Mouse (Mus musculus) heart, embryonic 16.5 days (tissue): ENCODE data around the gene Matn3. TPM values are rescaled to one million over a fixed set of nuclear protein-coding genes. Genes with fewer than 3 reads are reported as not detected.

Source experiments
- ATAC-seq: fragments of 200-750 bp; cut with Nextera tagmentation; replicated peaks from 2 replicates; pipeline ENCODE4 v1.8.0; 2017; ENCODE audit warnings: moderate number of reproducible peaks; ENCODE audit not compliant: insufficient read depth, low FRiP score; ENCODE audit errors: extremely low read depth
- H3K27ac ChIP-seq: fragments of 300-500 bp; sonication (generic); 2 replicates; pipeline ENCODE4 v1.5.1; 2014; ENCODE audit warnings: mild to moderate bottlenecking, low read length, control low read depth, moderate library complexity
- H3K27me3 ChIP-seq: fragments of 300-500 bp; sonication (generic); 2 replicates; pipeline ENCODE4 v1.6.1; 2014; ENCODE audit warnings: low read length, mixed read lengths; ENCODE audit not compliant: control insufficient read depth, insufficient read depth
- H3K36me3 ChIP-seq: fragments of 300-500 bp; sonication (generic); 2 replicates; pipeline ENCODE4 v1.6.1; 2014; ENCODE audit not compliant: control insufficient read depth, insufficient read depth
- H3K4me1 ChIP-seq: fragments of 300-500 bp; sonication (generic); 2 replicates; pipeline ENCODE4 v1.6.1; 2014; ENCODE audit warnings: low read length, mixed read lengths; ENCODE audit not compliant: control insufficient read depth, insufficient read depth
- H3K4me2 ChIP-seq: fragments of 300-500 bp; sonication (generic); 2 replicates; pipeline ENCODE4 v1.6.1; 2014; ENCODE audit warnings: low read depth, mild to moderate bottlenecking, control low read depth, low read length
- H3K4me3 ChIP-seq: fragments of 300-500 bp; sonication (generic); 2 replicates; pipeline ENCODE4 v1.5.1; 2014; ENCODE audit warnings: mild to moderate bottlenecking, control low read depth, low read length
- H3K9ac ChIP-seq: fragments of 300-500 bp; sonication (generic); 2 replicates; pipeline ENCODE4 v1.6.1; 2014; ENCODE audit warnings: low read length, control low read depth
- H3K9me3 ChIP-seq: fragments of 300-500 bp; sonication (generic); replicated peaks from 2 replicates; pipeline ENCODE4 v1.6.1; 2016; ENCODE audit warnings: low read length; ENCODE audit not compliant: control insufficient read depth
- WGBS: fragments of 180-500 bp; shearing (Covaris S2); extraction: QIAGEN DNeasy Blood & Tissue Kit; methylation state at CpG from one replicate; pipeline ENCODE4 v1.1.7; 2014; 5-methylcytosine and 5-hydroxymethylcytosine counted together
- polyA plus RNA-seq: library from polyadenylated mRNA; unstranded; fragments of >200 nt; fragmentation: Nextera tagmentation; extraction: Ambion mirVana; gene quantifications from 2 replicates; pipeline ENCODE4 v1.2.1, GENCODE M21; 2015

Matn3 gene
- polyA plus RNA-seq, 1 experiment from 2014 or later: 0.63 TPM

DNA sequence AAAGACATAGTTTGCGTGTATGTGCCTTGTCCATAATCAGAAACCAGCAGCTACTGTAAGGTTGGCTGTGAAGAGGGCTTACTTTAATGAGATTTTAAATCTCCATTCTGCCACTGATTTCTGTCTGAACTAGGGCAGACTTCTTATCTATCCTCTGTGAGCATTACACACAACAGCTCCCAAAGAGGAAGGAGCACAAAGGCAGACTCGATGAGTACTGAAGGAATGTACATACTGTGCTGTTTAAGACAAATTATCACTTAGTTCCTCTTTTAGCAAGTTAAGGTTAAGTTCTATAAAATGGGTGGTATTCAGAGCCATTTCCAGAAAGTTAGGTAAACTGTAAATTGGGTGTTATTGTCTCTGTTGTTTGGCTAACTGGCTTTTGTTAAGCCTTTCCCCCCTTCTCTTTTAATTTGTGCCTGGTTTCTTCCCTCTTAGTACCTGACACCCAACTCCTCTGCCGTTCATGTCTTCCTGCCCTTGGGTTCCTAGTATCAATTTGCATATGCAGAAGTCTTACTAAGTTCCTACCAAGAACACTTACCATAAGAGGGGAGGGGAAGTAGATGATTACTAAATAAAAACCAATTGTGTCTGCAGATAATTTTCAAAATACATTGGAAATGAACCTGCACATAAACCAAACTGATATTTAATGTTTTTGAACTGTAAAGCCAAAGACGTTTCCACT lies 5.9 kb upstream of the Matn3 start:
- H3K4me2 ChIP-seq: no peak overlapping the region
- no peak overlapping the region for H3K9ac ChIP-seq
- no peaks in the 10 kb centered on the region; the same call in 1 of the 2 replicates for H3K27me3 ChIP-seq
- no peaks in the 10 kb centered on the region for H3K9me3 ChIP-seq
- no peak overlapping the region for H3K27ac ChIP-seq
- no peaks in the 10 kb centered on the region for H3K4me1 ChIP-seq
- 41% methylated on average over 4 of the region's 4 CpGs for WGBS
- ATAC-seq: no peak
- peaks cover 20% of the 10 kb centered on the region for H3K36me3 ChIP-seq
- no peak overlapping the region for H3K4me3 ChIP-seq

GRCm38 (mm10) chr12:8947163-8947562 lies 566 bp upstream of the Matn3 start:
- no peak for ATAC-seq
- H3K4me3 ChIP-seq: peak overlapping the region; percentile 59
- H3K4me1 ChIP-seq: peaks cover 8% of the 10 kb centered on the region
- H3K27ac ChIP-seq: no peak overlapping the region
- peak overlapping the region; percentile 99 for H3K4me2 ChIP-seq
- no peaks in the 10 kb centered on the region for H3K36me3 ChIP-seq
- no peaks in the 10 kb centered on the region for H3K9me3 ChIP-seq
- 45% methylated on average over 9 of the region's 9 CpGs for WGBS
- H3K27me3 ChIP-seq: peaks cover 5% of the 10 kb centered on the region; the same call in 1 of the 2 replicates
- no peak overlapping the region; the same call in 1 of the 2 replicates for H3K9ac ChIP-seq

- no peaks in the 10 kb centered on the region for H3K36me3 ChIP-seq
- H3K4me1 ChIP-seq: peaks cover 2% of the 10 kb centered on the region; the same call in 1 of the 2 replicates
- H3K27ac ChIP-seq: no peak overlapping the region
- H3K4me2 ChIP-seq: no peak overlapping the region
- WGBS: 86% methylated on average over 10 of the region's 10 CpGs
- H3K4me3 ChIP-seq: no peak overlapping the region
- ATAC-seq: no peak
- no peak overlapping the region for H3K9ac ChIP-seq
- peaks cover 5% of the 10 kb centered on the region; the same call in 1 of the 2 replicates for H3K27me3 ChIP-seq
- no peaks in the 10 kb centered on the region for H3K9me3 ChIP-seq
Observed at GRCm38 (mm10) chr12:8953136-8953535, 5.4 kb downstream of the Matn3 start.

DNA sequence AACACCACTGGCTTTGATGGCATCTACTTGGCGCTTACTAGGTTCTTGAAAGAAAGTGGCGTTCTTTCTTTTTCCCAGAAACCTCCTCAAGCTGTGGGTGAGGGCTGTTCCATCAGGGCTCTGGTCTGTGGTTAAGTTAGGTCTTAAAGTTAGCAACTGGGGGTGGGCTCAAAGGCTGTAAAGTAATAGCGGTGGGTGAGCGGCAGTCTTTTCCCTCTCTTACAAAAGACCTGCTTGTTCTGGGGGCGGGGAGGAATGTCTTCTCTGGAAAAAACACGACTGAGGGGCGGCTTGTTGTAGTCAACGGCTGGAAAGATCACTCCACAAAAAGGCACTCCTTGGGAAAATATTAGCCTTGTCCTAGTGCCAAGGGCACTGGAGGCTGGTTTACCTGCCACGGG lies 6.4 kb downstream of the Matn3 start:
- WGBS: 71% methylated on average over 9 of the region's 9 CpGs
- no peak overlapping the region for H3K9ac ChIP-seq

GRCm38 (mm10) chr12:8961607-8962316 lies 14.0 kb downstream of the Matn3 start:
- Histone ChIP-seq H3K27ac (no peak overlapping the region), H3K36me3 (no peaks in the 10 kb centered on the region), H3K9me3 (no peaks in the 10 kb centered on the region), H3K9ac (no peak overlapping the region), H3K4me1 (no peaks in the 10 kb centered on the region), H3K4me3 (no peak overlapping the region), H3K4me2 (no peak overlapping the region), H3K27me3 (no peaks in the 10 kb centered on the region)
- WGBS: 66% methylated on average over 9 of the region's 9 CpGs
- no peak for ATAC-seq

More for the DNA sequence above, 6.4 kb downstream of the Matn3 start:
- Histone ChIP-seq H3K4me3 (no peak overlapping the region), H3K27ac (no peak overlapping the region), H3K4me1 (no peaks in the 10 kb centered on the region), H3K27me3 (peaks cover 2% of the 10 kb centered on the region; the same call in 1 of the 2 replicates), H3K9me3 (no peaks in the 10 kb centered on the region), H3K4me2 (no peak overlapping the region), H3K36me3 (no peaks in the 10 kb centered on the region)
- ATAC-seq: no peak

DNA sequence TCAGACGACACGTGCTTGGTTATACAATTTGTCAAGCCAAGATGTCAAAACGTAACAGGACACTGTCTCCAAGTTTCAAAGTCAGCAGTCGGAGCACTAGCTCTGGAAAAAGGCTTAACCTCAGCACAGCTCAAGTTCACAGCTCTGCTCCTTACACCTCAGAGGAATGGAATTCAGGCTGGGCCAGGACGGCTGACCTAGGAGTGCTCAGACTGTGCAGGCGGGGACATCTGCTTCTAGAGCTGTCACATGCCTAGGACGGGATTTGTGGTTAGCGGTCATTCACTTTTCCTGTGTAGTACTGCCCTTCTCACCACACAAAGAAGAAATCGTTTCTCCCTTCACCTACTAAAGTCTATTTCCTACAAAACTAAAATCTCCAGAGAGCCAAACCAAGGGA lies 22.1 kb downstream of the Matn3 start:
- peaks cover 15% of the 10 kb centered on the region for H3K4me1 ChIP-seq
- WGBS: 6% methylated on average over 9 of the region's 9 CpGs
- H3K27me3 ChIP-seq: peaks cover 4% of the 10 kb centered on the region; the same call in 1 of the 2 replicates
- H3K27ac ChIP-seq: peak overlapping the region; percentile 71
- H3K9ac ChIP-seq: peak overlapping the region; percentile 4; the same call in 1 of the 2 replicates
- ATAC-seq: peak; percentile 82
- no peak overlapping the region for H3K4me3 ChIP-seq
- H3K4me2 ChIP-seq: peak overlapping the region; percentile 34; the same call in 1 of the 2 replicates
- H3K36me3 ChIP-seq: no peaks in the 10 kb centered on the region
- no peaks in the 10 kb centered on the region for H3K9me3 ChIP-seq

- H3K9me3 ChIP-seq: 0 out of 2 replicates have a peak, but pooled peaks cover 2% of the 10 kb centered on the region
- H3K27me3 ChIP-seq: peaks cover 4% of the 10 kb centered on the region; the same call in 1 of the 2 replicates
- peaks cover 15% of the 10 kb centered on the region for H3K4me1 ChIP-seq
- peak within 1 kb of the TSS; percentile 69 for H3K9ac ChIP-seq
- H3K36me3 ChIP-seq: peaks cover 5% of the 10 kb centered on the region; the same call in 1 of the 2 replicates
- ATAC-seq: peak; percentile 79
- under 1% methylated on average over 45 of the region's 45 CpGs for WGBS
- H3K4me3 ChIP-seq: peak within 1 kb of the TSS; percentile 68
- H3K4me2 ChIP-seq: peak within 1 kb of the TSS; percentile 93
- H3K27ac ChIP-seq: no peak within 1 kb of the TSS
Observed at GRCm38 (mm10) chr12:8973820-8974465, 26.2 kb downstream of the Matn3 start, which contains the start of gene Wdr35. TSS of gene Wdr35 (plus strand) at chr12:8973892.

DNA sequence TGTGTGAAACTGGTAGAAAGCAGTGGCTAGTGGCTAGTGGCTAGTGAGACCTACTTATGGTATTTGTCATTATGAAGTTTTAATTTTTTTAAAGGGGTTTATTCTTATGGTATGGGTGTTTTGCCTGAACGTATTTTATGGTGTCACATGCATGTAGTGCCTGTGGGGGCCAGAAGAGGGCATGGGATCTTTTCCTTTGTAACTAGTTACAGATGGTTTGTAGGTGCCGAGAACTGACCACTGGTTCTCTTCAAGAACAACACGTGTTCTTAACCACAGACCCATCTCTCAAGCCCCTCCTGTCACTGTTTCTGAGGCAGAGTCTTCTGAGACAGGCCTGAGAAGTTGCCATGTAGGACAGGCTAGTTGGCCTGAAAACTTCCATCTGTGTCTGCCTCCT lies 27.3 kb downstream of the Matn3 start:
- H3K36me3 ChIP-seq: peaks cover 5% of the 10 kb centered on the region; the same call in 1 of the 2 replicates
- no peak overlapping the region for H3K27ac ChIP-seq
- H3K27me3 ChIP-seq: peaks cover 4% of the 10 kb centered on the region; the same call in 1 of the 2 replicates
- no peak for ATAC-seq
- 0 out of 2 replicates have a peak, but pooled peaks cover 2% of the 10 kb centered on the region for H3K9me3 ChIP-seq
- no peak overlapping the region for H3K4me2 ChIP-seq
- peaks cover 10% of the 10 kb centered on the region for H3K4me1 ChIP-seq
- no peak overlapping the region for H3K4me3 ChIP-seq
- 94% methylated on average over 3 of the region's 3 CpGs for WGBS
- no peak overlapping the region for H3K9ac ChIP-seq
